Mouse (Mus musculus) brain, embryonic 14.5 days (tissue): Measurements from ENCODE around the gene Safb. TPM values are rescaled to one million over a fixed set of nuclear protein-coding genes. Genes with fewer than 3 reads are reported as not detected.
A peak's percentile ranks its signal among the peaks of the same experiment; 100 is the strongest.
"Not testable (repeated sequence)": the region's sequence is repeated elsewhere in the genome, so short reads cannot be mapped to it uniquely, and the experiment has no call there.

Experiments used
- DNase-seq: peaks from one replicate; pipeline ENCODE4 v3.0.0-alpha.2; 2011; ENCODE audit warnings: low read depth
- CTCF ChIP-seq: fragments of 200-500 bp; IDR thresholded peaks from 2 replicates; pipeline ENCODE4 v1.5.1; 2012; ENCODE audit warnings: inconsistent platforms, mild to moderate bottlenecking, moderate library complexity, borderline replicate concordance; ENCODE audit not compliant: insufficient read depth, insufficient read length; ENCODE audit errors: extremely low read depth
- POLR2A ChIP-seq: fragments of 200-500 bp; IDR thresholded peaks from 2 replicates; pipeline ENCODE4 v1.6.1; 2012; ENCODE audit warnings: mild to moderate bottlenecking, inconsistent platforms, borderline replicate concordance; ENCODE audit not compliant: poor library complexity, insufficient read depth, insufficient read length, severe bottlenecking; ENCODE audit errors: extremely low read depth
- polyA plus RNA-seq: library from polyadenylated mRNA; depleted of rRNA; stranded (reverse); fragments of >200 nt; gene quantifications from 2 replicates; pipeline ENCODE4 v1.2.3, GENCODE M21; 2012

The Safb gene
- polyA plus RNA-seq, 1 experiment: 173 TPM

- no peak for DNase-seq
- TF ChIP-seq POLR2A (no peak), CTCF (no peak)
Measured at GRCm38 (mm10) chr17:56614391-56615135, 29.9 kb downstream of the Safb start.

GRCm38 (mm10) chr17:56615136-56615784, 30.6 kb downstream of the Safb start:
- DNase-seq: no peak
- TF ChIP-seq CTCF (no peak), POLR2A (no peak)

DNA sequence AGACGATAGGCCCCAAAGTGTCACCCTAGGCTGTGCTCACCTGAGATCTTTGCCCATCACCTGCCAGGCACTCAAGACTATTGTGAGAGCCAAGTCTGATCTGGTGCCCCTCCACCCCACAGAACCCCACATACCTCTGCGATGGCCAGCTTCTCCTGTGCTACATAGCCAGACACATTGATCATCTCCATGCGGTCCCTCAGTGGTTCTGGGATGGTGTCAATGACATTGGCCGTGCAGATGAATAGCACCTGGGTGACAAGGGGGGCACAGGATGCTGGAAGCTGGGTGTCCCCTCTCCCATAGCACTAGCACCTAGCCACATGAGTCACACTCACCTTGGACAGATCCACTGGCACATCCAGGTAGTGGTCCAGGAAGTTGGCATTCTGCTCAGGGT, 31.2 kb downstream of the Safb start:
- no peak for DNase-seq
- TF ChIP-seq CTCF: no peak
- TF ChIP-seq POLR2A: no peak

- TF ChIP-seq CTCF (no peak), POLR2A (no peak)
- DNase-seq: no peak
Measured at GRCm38 (mm10) chr17:56616725-56617124, 32.1 kb downstream of the Safb start.

DNA sequence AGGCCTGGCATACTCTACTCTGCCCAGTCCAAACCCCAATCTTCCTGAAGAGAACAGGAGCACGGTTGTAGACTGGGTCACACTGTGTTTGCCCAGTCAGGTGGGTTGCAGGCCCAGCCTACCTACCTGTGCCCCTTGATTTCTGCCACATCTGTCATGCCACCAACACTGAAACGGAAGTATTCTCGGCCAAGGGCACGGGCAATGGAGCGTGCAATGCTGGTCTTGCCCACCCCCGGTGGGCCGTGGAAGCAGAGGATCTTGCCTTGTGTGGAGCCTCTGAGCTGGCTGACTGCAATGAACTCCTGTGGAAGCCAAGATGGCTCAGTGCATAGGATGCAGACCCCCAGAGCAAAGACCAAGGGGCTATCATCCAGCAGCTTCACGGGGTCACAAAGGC, 33.0 kb downstream of the Safb start:
- no peak for DNase-seq
- TF ChIP-seq CTCF (no peak), POLR2A (no peak)

- DNase-seq: no peak
- no peak for TF ChIP-seq POLR2A
Measured at GRCm38 (mm10) chr17:56625495-56625894, 40.9 kb downstream of the Safb start.

DNA sequence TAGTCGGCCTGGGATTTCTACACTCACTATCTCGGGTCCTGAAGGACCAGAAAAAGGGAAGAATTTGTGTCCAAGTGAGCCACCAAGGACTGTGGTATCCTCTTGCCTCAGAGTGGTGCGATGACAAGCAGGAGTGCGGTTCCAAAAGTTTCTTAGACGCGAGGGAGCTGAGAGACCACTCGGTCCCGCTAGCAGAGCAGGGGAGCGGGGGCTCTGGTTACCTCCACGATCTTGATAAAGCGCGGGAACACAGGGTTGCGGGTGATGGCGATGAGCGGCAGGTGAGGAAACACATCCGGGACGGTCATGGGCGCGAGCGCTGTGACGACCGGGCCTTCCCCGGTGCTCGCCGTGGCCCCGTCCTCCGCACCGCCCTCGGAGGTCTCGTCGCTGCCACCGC, 41.6 kb downstream of the Safb start:
- DNase-seq: no peak
- no peak for TF ChIP-seq POLR2A
- TF ChIP-seq CTCF: no peak

DNA sequence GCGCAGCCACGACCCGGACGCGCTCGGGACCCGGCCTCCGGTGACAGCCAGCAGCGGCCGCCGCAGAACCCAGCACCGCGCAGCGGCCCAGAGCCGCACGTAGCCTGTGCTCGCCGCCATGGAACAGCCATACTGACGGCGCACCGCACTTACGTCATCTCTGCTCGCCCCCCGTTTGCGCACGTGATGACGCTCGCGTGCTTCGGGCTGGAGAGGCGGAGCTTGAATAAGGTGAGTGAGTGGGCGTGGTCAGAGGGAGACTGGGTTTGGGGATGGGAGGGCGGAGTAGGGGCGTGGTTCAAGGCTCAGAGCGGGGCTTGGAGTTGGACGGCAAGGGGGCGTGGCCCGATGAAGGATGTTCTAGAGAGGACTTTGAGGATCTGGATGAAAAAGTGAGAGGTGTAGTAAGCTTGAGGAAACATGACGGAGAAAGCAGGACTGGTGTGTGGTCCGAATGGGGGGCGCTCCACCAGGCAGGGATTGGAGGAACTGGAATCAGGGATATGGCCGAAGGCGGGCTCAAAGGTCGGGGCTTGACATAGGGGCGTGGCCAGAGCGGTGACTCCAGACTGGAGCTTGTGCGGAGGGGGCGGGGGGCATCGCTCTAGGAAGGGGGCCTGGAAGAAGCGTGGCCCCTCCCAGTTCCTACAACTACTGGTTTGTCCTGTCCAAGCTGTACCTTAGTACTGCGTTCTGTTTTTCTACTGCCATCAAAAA, 42.3 kb downstream of the Safb start, which contains the start of gene Lonp1:
TSS of gene Lonp1 (minus strand) at position 134 of the 717 bp plus-strand sequence.
- DNase-seq: peak; percentile 99
- TF ChIP-seq CTCF (no peak), POLR2A (peak; percentile 72)

DNA sequence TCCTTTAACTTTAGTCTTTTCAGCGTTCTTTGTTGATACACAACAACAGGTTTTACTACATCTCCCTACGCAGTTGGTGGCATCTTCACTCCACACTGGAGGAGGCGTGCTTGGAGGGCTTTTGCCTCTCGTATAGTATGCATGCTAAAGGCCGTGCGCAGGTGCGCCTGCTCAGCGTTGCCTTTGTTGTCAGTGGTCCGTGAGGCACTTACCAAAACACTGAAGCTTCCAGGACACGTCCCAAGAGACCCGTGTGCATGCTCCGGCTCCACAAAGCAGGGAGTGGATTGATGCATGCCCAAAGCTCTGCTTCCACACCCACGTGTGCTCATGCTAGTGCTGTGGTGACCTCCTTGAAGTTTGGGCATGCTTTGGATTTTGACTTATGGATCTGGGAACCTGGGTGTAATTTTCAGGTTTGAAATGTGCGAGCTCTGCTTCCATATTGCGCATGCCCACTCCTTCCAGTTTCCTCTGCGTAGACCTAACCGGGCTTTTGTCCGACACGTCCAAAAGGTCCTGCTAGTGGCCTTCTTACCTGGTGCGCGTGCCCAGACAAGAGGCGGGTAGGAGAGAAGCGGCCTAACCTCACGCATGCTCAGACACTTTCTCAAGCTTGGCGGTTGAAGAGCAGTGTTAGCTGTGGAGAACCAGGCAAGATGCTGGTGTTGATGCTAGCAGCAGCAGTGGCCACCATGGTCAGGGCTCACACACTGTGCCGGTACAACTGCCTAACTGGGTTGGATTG, 43.1 kb downstream of the Safb start, which contains the start of gene Catsperd:
TSS of gene Catsperd (plus strand) at position 614 of the 748 bp plus-strand sequence.
- peak; percentile 76 for DNase-seq
- no peak for TF ChIP-seq CTCF
- TF ChIP-seq POLR2A: no peak

- not testable (repeated sequence) for DNase-seq
Measured at GRCm38 (mm10) chr17:56629800-56630781, 45.5 kb downstream of the Safb start.
